Comparison of ENCODE assay signal across 8 mouse cellular contexts in the genomic region with DNA sequence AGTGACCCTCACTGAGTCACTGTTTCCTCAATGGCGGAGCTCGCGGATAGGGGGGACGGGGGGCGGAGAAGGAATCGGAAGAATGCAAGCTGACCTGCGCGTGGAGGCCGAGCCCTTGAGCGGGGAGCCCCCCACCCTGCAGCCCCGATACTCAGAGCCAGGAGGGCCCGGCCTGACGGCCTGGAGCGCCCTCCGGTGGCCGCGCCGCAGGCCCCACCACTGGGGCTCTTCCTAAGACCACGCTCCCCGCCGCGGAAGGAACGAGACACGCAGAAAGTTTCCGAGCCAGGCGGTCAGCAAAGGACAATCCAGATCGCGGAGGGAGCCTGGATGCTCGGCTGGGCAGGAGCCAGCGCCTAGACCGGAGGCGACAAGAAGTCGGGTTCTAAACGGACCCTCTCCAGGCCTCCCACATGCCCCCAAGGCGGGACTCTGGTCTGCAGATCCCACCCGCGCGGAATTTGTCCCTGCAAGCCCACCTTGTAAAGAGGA. TPM values are rescaled to one million over a fixed set of nuclear protein-coding genes. Genes with fewer than 3 reads are reported as not detected.
A peak's percentile ranks its signal among the peaks of the same experiment; 100 is the strongest.
DNase-seq lines count a peak whose midpoint lies in the region; ATAC-seq lines count a peak whose summit lies in the region.

No protein-coding gene starts in this region.

- DNase-seq in Muller cell, postnatal 12 days (ENCODE audit: inconsistent ontology term), result peak; percentile 92
- peak; percentile 85 to 90 for DNase-seq in cerebellum, postnatal 14 days
- DNase-seq in frontal cortex, postnatal 14 days (ENCODE audit: low spot score in 2 of 2), result peak; percentile 65 to 72
- DNase-seq in hindbrain, embryonic 14.5 days (ENCODE audit: low spot score), result peak; percentile 82
- peak; percentile 53 for DNase-seq in left cerebral cortex, adult 11 months (ENCODE audit: low spot score)
- DNase-seq in lung, postnatal 36 days, result peak; percentile 79
- peak; percentile 89 for DNase-seq in retina, embryonic 14.5 days (ENCODE audit: low spot score)
- DNase-seq in thymus, postnatal 36 days, result peak; percentile 77 to 80

- H3K4me1 ChIP-seq in hindbrain, embryonic 14.5 days (replicated peaks; ENCODE audit: control insufficient read depth, insufficient read depth, low read length), result peaks cover 14% of the 10 kb centered on the region

- peak overlapping the region; percentile 53 for H3K4me2 ChIP-seq in hindbrain, embryonic 14.5 days (replicated peaks)

- H3K27ac ChIP-seq in hindbrain, embryonic 14.5 days, result peak overlapping the region; percentile 92

- H3K9ac ChIP-seq in hindbrain, embryonic 14.5 days, result peak overlapping the region; percentile 78

- H3K36me3 ChIP-seq in hindbrain, embryonic 14.5 days (replicated peaks; ENCODE audit: control insufficient read depth, insufficient read depth), result no peaks in the 10 kb centered on the region

- no peaks in the 10 kb centered on the region for H3K9me3 ChIP-seq in hindbrain, embryonic 14.5 days (ENCODE audit: control insufficient read depth, low read length)

- peak; percentile 84 for ATAC-seq in hindbrain, embryonic 14.5 days (ENCODE audit: low FRiP score)

- WGBS in hindbrain, embryonic 14.5 days, result under 1% methylated on average over 38 of the region's 38 CpGs

- no peaks in the 10 kb centered on the region for H3K27me3 ChIP-seq in hindbrain, embryonic 14.5 days (ENCODE audit: control insufficient read depth, insufficient read depth, low read length)

- peak overlapping the region; percentile 72 for H3K4me3 ChIP-seq in hindbrain, embryonic 14.5 days (replicated peaks; ENCODE audit: low read length)

RNA-seq across cellular contexts. Expression of gene Pitpnc1, which starts 1.4 kb away (rescaled TPM):
- 43.3 and 45.7 TPM in 2 replicates for polyA plus RNA-seq in hindbrain, embryonic 14.5 days (2014; fragmentation: Nextera tagmentation; extraction: Ambion mirVana)

RNA-seq across cellular contexts. Expression of gene Psmd12, which starts 10.2 kb away (rescaled TPM):
- polyA plus RNA-seq in hindbrain, embryonic 14.5 days (2014; fragmentation: Nextera tagmentation; extraction: Ambion mirVana), result 159 and 165 TPM in 2 replicates

Comparison
In these comparisons a context has a peak if more than half of its experiments do, and no peak if none do; other contexts are left out.
1. Peak in every context shown above with its lines: DNase-seq, ATAC-seq, H3K4me3 ChIP-seq and H3K27ac ChIP-seq.